Mouse (Mus musculus) small intestine, adult 2 months (tissue): ENCODE measurements around the gene Nppa. TPM values are rescaled to one million over a fixed set of nuclear protein-coding genes. Genes with fewer than 3 reads are reported as not detected.
A peak's percentile ranks its signal among the peaks of the same experiment; 100 is the strongest.

Experiments
- H3K27ac ChIP-seq: fragments of 200-500 bp; 2 replicates; pipeline ENCODE4 v1.5.1; 2012; ENCODE audit warnings: low read depth, low read length, control low read depth, inconsistent platforms; ENCODE audit not compliant: insufficient read depth
- H3K27me3 ChIP-seq: fragments of 200-500 bp; 2 replicates; pipeline ENCODE4 v1.6.1; 2012; ENCODE audit warnings: mild to moderate bottlenecking, moderate library complexity, low read length, inconsistent platforms; ENCODE audit not compliant: control insufficient read depth, insufficient read depth
- H3K36me3 ChIP-seq: fragments of 200-500 bp; 2 replicates; pipeline ENCODE4 v1.6.1; 2012; ENCODE audit warnings: mild to moderate bottlenecking, low read length, control low read depth, inconsistent platforms; ENCODE audit not compliant: control insufficient read depth, insufficient read depth
- H3K4me1 ChIP-seq: fragments of 200-500 bp; 2 replicates; pipeline ENCODE4 v1.6.1; 2012; ENCODE audit warnings: low read length, inconsistent platforms, mixed read lengths; ENCODE audit not compliant: control insufficient read depth, insufficient read depth, insufficient read length
- H3K4me3 ChIP-seq: fragments of 200-500 bp; 2 replicates; pipeline ENCODE4 v1.5.1; 2012; ENCODE audit warnings: low read depth, mild to moderate bottlenecking, control low read depth, inconsistent platforms, low read length, moderate library complexity
- CTCF ChIP-seq: fragments of 200-500 bp; IDR thresholded peaks from 2 replicates; pipeline ENCODE4 v1.5.1; 2012; ENCODE audit warnings: low read depth, mild to moderate bottlenecking, control low read depth, inconsistent platforms, low read length, moderate library complexity, mixed read lengths; ENCODE audit not compliant: insufficient replicate concordance, insufficient read length; ENCODE audit errors: extremely low read depth
- POLR2A ChIP-seq: fragments of 200-500 bp; IDR thresholded peaks from 2 replicates; pipeline ENCODE4 v1.6.1; 2012; ENCODE audit warnings: low read depth, mild to moderate bottlenecking, control low read depth, inconsistent platforms, low read length, moderate library complexity
- WGBS: fragments of 180-500 bp; shearing (Covaris S2); methylation state at CpG from one replicate; pipeline ENCODE4 v1.1.7; 2018; 5-methylcytosine and 5-hydroxymethylcytosine counted together
- polyA plus RNA-seq: library from polyadenylated mRNA; depleted of rRNA; stranded (reverse); fragments of >200 nt; gene quantifications from 2 replicates; pipeline ENCODE4 v1.2.3, GENCODE M21; 2012

The Nppa gene
- polyA plus RNA-seq, 1 experiment: not detected

- WGBS: 88% methylated on average over 7 of the region's 7 CpGs
- Histone ChIP-seq H3K27me3 (no peaks in the 10 kb centered on the region), H3K27ac (no peak overlapping the region), H3K4me3 (no peak overlapping the region), H3K36me3 (no peaks in the 10 kb centered on the region; the same call in 1 of the 2 replicates), H3K4me1 (no peaks in the 10 kb centered on the region; the same call in 1 of the 2 replicates)
- TF ChIP-seq POLR2A: no peak
- TF ChIP-seq CTCF: no peak
These were observed 33.4 kb downstream of the Nppa start for GRCm38 (mm10) chr4:148033858-148034410.

DNA sequence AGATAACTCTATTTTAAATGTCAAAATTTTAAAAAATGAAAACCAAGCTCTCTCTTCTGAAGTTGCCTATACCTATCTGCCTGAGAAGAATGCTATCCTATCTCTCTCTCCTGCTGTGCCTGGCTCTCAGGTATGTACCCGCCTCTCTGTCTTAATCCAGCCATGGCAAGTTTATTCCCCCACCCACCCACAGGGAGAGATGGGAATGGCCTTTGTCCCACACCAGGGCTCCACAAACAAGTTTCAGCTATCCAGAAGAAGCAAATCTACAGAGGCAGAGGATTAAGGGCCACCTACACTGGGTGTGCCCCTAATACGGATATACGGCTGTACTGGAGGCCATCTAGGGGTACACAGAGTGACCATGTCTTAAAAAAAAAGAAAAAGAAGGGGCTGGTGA, 34.9 kb downstream of the Nppa start:
- Histone ChIP-seq H3K27me3 (no peaks in the 10 kb centered on the region), H3K36me3 (no peaks in the 10 kb centered on the region), H3K27ac (no peak overlapping the region), H3K4me3 (no peak overlapping the region), H3K4me1 (peaks cover 6% of the 10 kb centered on the region; the same call in 1 of the 2 replicates)
- TF ChIP-seq POLR2A (no peak), CTCF (no peak)
- WGBS: 93% methylated on average over 3 of the region's 3 CpGs

- H3K36me3 ChIP-seq: no peaks in the 10 kb centered on the region
- no peak for TF ChIP-seq CTCF
- peak overlapping the region; percentile 81 for H3K27ac ChIP-seq
- no peaks in the 10 kb centered on the region for H3K27me3 ChIP-seq
- peaks cover 12% of the 10 kb centered on the region; the same call in 1 of the 2 replicates for H3K4me1 ChIP-seq
- peak overlapping the region; percentile 90 for H3K4me3 ChIP-seq
- WGBS: 4% methylated on average over 26 of the region's 26 CpGs
These were observed 37.6 kb downstream of the Nppa start for GRCm38 (mm10) chr4:148038079-148038599.

GRCm38 (mm10) chr4:148038600-148039253, 38.2 kb downstream of the Nppa start, which contains the start of the genes Clcn6 and Mthfr:
Gene Clcn6, minus strand, starts transcription at chr4:148038821.
Gene Mthfr, plus strand, starts transcription at chr4:148039077.
- Histone ChIP-seq H3K36me3 (no peaks in the 10 kb centered on the region), H3K27ac (peak within 1 kb of the TSS; percentile 81), H3K4me3 (peak within 1 kb of the TSS; percentile 90), H3K27me3 (no peaks in the 10 kb centered on the region), H3K4me1 (peaks cover 12% of the 10 kb centered on the region; the same call in 1 of the 2 replicates)
- under 1% methylated on average over 54 of the region's 54 CpGs for WGBS
- TF ChIP-seq CTCF: no peak
- peak; percentile 53 for TF ChIP-seq POLR2A

GRCm38 (mm10) chr4:148039254-148040028, 38.9 kb downstream of the Nppa start:
- peak overlapping the region; percentile 90 for H3K4me3 ChIP-seq
- H3K27me3 ChIP-seq: no peaks in the 10 kb centered on the region
- peaks cover 12% of the 10 kb centered on the region; the same call in 1 of the 2 replicates for H3K4me1 ChIP-seq
- 12% methylated on average over 19 of the region's 19 CpGs for WGBS
- H3K36me3 ChIP-seq: no peaks in the 10 kb centered on the region
- no peak for TF ChIP-seq POLR2A
- no peak for TF ChIP-seq CTCF
- peak overlapping the region; percentile 46 for H3K27ac ChIP-seq

DNA sequence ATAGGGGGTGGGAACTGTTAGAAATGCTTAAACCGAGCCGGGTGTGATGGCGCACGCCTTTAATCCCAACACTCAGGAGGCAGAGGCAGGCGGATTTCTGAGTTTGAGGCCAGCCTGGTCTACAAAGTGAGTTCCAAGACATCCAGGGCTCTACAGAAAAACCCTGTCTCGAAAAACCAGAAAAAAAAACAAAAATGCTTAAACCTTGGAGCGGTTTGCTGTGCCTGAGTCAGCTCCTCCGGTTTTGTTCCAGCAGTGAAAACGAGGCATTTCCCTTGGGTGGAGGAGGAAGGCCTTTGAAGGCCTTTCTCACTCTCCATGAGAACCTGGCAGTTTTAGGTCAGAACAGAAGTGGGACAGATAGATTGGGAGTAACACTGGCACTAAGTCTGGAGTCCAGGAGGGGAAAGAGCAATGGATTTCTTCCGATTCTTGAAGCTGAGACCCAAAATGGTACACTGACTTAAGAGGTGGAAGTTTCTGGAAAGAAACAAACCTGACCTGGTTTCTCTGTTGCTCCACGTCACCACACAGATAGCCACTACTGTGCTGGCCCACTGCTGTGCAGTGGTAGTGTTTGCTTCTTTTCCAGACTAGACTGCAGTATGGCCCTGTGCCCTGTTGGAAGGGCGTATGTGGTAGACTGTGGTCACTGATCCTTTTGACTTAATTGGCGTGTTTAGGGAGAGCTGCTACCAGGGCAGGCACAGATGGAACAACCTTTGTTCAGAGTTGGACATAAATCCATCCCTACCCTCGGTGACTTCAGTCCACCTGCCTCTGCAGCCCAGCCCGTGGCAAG, 39.7 kb downstream of the Nppa start:
- 65% methylated on average over 15 of the region's 15 CpGs for WGBS
- H3K36me3 ChIP-seq: no peaks in the 10 kb centered on the region
- H3K4me3 ChIP-seq: no peak overlapping the region
- TF ChIP-seq CTCF (no peak), POLR2A (no peak)
- H3K4me1 ChIP-seq: peaks cover 12% of the 10 kb centered on the region; the same call in 1 of the 2 replicates
- no peak overlapping the region for H3K27ac ChIP-seq
- H3K27me3 ChIP-seq: no peaks in the 10 kb centered on the region
